Mouse (Mus musculus) lung, embryonic 16.5 days (tissue): ENCODE measurements around the gene Leng9. TPM values are rescaled to one million over a fixed set of nuclear protein-coding genes. Genes with fewer than 3 reads are reported as not detected.

Experiments used
- ATAC-seq: fragments of 200-750 bp; cut with Nextera tagmentation; 2 replicates; pipeline ENCODE4 v1.8.0; 2017; ENCODE audit warnings: low read depth, mild to moderate bottlenecking, moderate library complexity
- H3K27ac ChIP-seq: fragments of 300-500 bp; sonication (generic); 2 replicates; pipeline ENCODE4 v1.5.1; 2014; ENCODE audit warnings: mild to moderate bottlenecking, control low read depth, low read length
- H3K27me3 ChIP-seq: fragments of 300-500 bp; sonication (generic); 2 replicates; pipeline ENCODE4 v1.6.1; 2014; ENCODE audit warnings: low read depth, low read length, mixed read lengths; ENCODE audit not compliant: control insufficient read depth, insufficient read depth
- H3K36me3 ChIP-seq: fragments of 300-500 bp; sonication (generic); 2 replicates; pipeline ENCODE4 v1.6.1; 2014; ENCODE audit warnings: low read length; ENCODE audit not compliant: control insufficient read depth, insufficient read depth
- H3K4me1 ChIP-seq: fragments of 300-500 bp; sonication (generic); replicated peaks from 2 replicates; pipeline ENCODE4 v1.6.1; 2014; ENCODE audit warnings: low read length, mixed read lengths; ENCODE audit not compliant: control insufficient read depth, insufficient read depth
- H3K4me2 ChIP-seq: fragments of 300-500 bp; sonication (generic); 2 replicates; pipeline ENCODE4 v1.6.1; 2014; ENCODE audit warnings: low read depth, low read length, control low read depth
- H3K4me3 ChIP-seq: fragments of 300-500 bp; sonication (generic); 2 replicates; pipeline ENCODE4 v1.5.1; 2014; ENCODE audit warnings: mild to moderate bottlenecking, low read length, control low read depth
- H3K9ac ChIP-seq: fragments of 300-500 bp; sonication (generic); 2 replicates; pipeline ENCODE4 v1.6.1; 2014; ENCODE audit warnings: low read length, control low read depth
- H3K9me3 ChIP-seq: fragments of 300-500 bp; sonication (generic); 2 replicates; pipeline ENCODE4 v1.6.1; 2016; ENCODE audit warnings: low read length; ENCODE audit not compliant: control insufficient read depth
- WGBS: fragments of 180-500 bp; shearing (Covaris S2); extraction: QIAGEN DNeasy Blood & Tissue Kit; methylation state at CpG from one replicate; pipeline ENCODE4 v1.1.7; 2014; 5-methylcytosine and 5-hydroxymethylcytosine counted together
- polyA plus RNA-seq: library from polyadenylated mRNA; unstranded; fragments of >200 nt; fragmentation: Nextera tagmentation; extraction: Ambion mirVana; gene quantifications from 2 replicates; pipeline ENCODE4 v1.2.1, GENCODE M21; 2015

Leng9 gene
- polyA plus RNA-seq, 1 experiment from 2014 or later = 5.5 TPM

- WGBS = 79% methylated on average over 4 of the region's 4 CpGs
- Histone ChIP-seq H3K27me3 (no peaks in the 10 kb centered on the region), H3K36me3 (no peaks in the 10 kb centered on the region), H3K4me3 (no peak overlapping the region), H3K9ac (no peak overlapping the region), H3K4me2 (no peak overlapping the region), H3K27ac (no peak overlapping the region), H3K4me1 (peaks cover 13% of the 10 kb centered on the region), H3K9me3 (no peaks in the 10 kb centered on the region)
- no peak for ATAC-seq
Measured at GRCm38 (mm10) chr7:4127894-4128293, 22.3 kb downstream of the Leng9 start.

- no peaks in the 10 kb centered on the region for H3K27me3 ChIP-seq
- no peak for ATAC-seq
Measured at GRCm38 (mm10) chr7:4126992-4127785, 23.0 kb downstream of the Leng9 start.

DNA sequence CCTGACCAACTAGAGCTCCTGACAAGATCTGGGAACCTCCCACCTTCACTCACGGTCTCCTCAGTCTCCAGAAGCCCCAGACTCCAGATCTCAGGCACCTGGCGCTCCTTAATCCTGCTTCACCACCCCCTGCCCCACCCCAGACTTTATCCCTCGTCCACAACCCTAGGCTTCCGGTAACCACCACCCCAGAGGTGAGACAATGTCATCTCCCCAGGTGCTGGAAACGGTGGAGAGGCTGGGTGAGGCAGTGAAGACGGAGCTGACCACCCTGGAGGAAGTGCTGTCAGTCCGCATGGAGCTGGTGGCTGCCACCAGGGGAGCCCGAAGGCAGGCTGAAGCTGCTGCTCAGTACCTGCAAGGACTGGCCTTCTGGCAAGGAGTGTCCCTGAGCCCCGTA is 24.9 kb downstream of the Leng9 start:
- Histone ChIP-seq H3K4me2 (no peak overlapping the region), H3K27ac (no peak overlapping the region), H3K9me3 (no peaks in the 10 kb centered on the region), H3K36me3 (no peaks in the 10 kb centered on the region), H3K4me1 (0 out of 2 replicates have a peak, but pooled peaks cover 2% of the 10 kb centered on the region), H3K9ac (no peak overlapping the region), H3K27me3 (peaks cover 4% of the 10 kb centered on the region), H3K4me3 (no peak overlapping the region)
- 18% methylated on average over 9 of the region's 9 CpGs for WGBS
- ATAC-seq = no peak

More at GRCm38 (mm10) chr7:4126992-4127785, 23.0 kb downstream of the Leng9 start:
- Histone ChIP-seq H3K27ac (no peak overlapping the region), H3K9ac (no peak overlapping the region), H3K4me1 (peaks cover 13% of the 10 kb centered on the region), H3K4me3 (no peak overlapping the region), H3K9me3 (no peaks in the 10 kb centered on the region), H3K4me2 (no peak overlapping the region), H3K36me3 (no peaks in the 10 kb centered on the region)
- WGBS = 81% methylated on average over 11 of the region's 11 CpGs

- 20% methylated on average over 5 of the region's 5 CpGs for WGBS
- no peaks in the 10 kb centered on the region for H3K9me3 ChIP-seq
- no peaks in the 10 kb centered on the region for H3K36me3 ChIP-seq
- peaks cover 7% of the 10 kb centered on the region for H3K27me3 ChIP-seq
- no peak for ATAC-seq
- no peak overlapping the region for H3K9ac ChIP-seq
- H3K4me3 ChIP-seq = no peak overlapping the region
- H3K27ac ChIP-seq = no peak overlapping the region
- no peak overlapping the region for H3K4me2 ChIP-seq
- 0 out of 2 replicates have a peak, but pooled peaks cover 2% of the 10 kb centered on the region for H3K4me1 ChIP-seq
Measured at GRCm38 (mm10) chr7:4124856-4125255, 25.3 kb downstream of the Leng9 start.

- no peak overlapping the region for H3K27ac ChIP-seq
- ATAC-seq = peak; percentile 39; the same call in 1 of the 2 replicates
- H3K4me1 ChIP-seq = peaks cover 4% of the 10 kb centered on the region; the same call in 1 of the 2 replicates
- no peak overlapping the region for H3K4me3 ChIP-seq
- H3K36me3 ChIP-seq = no peaks in the 10 kb centered on the region
- peak overlapping the region; percentile 37; the same call in 1 of the 2 replicates for H3K4me2 ChIP-seq
- no peaks in the 10 kb centered on the region for H3K9me3 ChIP-seq
- WGBS = 2% methylated on average over 10 of the region's 10 CpGs
- H3K27me3 ChIP-seq = peaks cover 10% of the 10 kb centered on the region
- no peak overlapping the region for H3K9ac ChIP-seq
Measured at GRCm38 (mm10) chr7:4124315-4124759, 25.8 kb downstream of the Leng9 start.

DNA sequence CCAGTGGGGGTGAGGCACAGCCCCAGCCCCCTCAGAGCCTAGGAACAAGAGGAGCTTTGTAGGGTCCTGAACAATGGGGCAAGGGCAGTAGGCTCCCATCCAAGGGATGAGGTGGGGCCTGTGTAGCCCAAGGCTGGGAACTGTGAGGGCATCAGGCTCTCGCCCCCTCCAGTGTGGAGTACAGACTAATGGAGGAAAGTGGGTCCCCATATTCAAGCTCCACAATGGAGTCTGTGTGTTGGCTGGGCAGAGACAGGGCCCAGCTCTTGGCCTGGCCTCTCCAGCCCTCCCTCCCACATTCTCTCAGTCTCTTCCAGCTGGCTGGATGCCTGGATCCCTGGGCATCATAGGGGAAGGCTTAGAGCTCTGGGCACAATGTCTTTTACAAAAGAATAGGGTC is 26.4 kb downstream of the Leng9 start:
- Histone ChIP-seq H3K36me3 (no peaks in the 10 kb centered on the region), H3K4me3 (no peak overlapping the region), H3K27me3 (peaks cover 16% of the 10 kb centered on the region), H3K9me3 (no peaks in the 10 kb centered on the region), H3K4me1 (peaks cover 6% of the 10 kb centered on the region; the same call in 1 of the 2 replicates), H3K4me2 (no peak overlapping the region), H3K27ac (no peak overlapping the region), H3K9ac (no peak overlapping the region)
- peak; percentile 16; the same call in 1 of the 2 replicates for ATAC-seq
- 45% methylated on average over 1 of the region's 1 CpGs for WGBS

DNA sequence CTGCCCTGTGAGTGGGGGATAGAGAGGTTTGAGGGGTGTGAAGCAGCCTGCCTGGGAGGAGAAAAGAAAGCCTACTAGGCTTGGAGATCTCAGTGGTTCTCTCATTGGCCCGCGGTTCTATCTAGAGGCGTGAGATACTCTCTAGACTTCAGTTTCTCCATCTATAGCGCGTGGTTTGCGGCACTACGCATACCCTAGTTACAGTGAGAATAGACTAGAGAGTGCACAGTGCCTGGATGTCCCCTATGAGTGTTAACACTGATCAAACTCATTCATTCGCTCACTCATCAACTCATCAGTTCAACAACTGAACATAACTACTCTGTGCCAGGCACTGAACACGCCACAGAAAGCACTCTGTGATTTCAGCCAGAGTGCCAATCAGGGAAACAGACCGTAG is 27.4 kb downstream of the Leng9 start:
- Histone ChIP-seq H3K4me1 (peaks cover 6% of the 10 kb centered on the region; the same call in 1 of the 2 replicates), H3K27me3 (peaks cover 16% of the 10 kb centered on the region), H3K36me3 (no peaks in the 10 kb centered on the region), H3K9me3 (no peaks in the 10 kb centered on the region), H3K4me2 (no peak overlapping the region), H3K4me3 (no peak overlapping the region), H3K9ac (no peak overlapping the region), H3K27ac (no peak overlapping the region)
- WGBS = 83% methylated on average over 10 of the region's 10 CpGs
- ATAC-seq = no peak

GRCm38 (mm10) chr7:4122076-4122768 is 28.0 kb downstream of the Leng9 start:
- H3K4me1 ChIP-seq = peaks cover 6% of the 10 kb centered on the region; the same call in 1 of the 2 replicates
- H3K27me3 ChIP-seq = peaks cover 16% of the 10 kb centered on the region
- no peaks in the 10 kb centered on the region for H3K36me3 ChIP-seq
- H3K9me3 ChIP-seq = no peaks in the 10 kb centered on the region
- no peak overlapping the region for H3K4me2 ChIP-seq
- H3K9ac ChIP-seq = no peak overlapping the region
- 44% methylated on average over 11 of the region's 11 CpGs for WGBS
- no peak overlapping the region for H3K27ac ChIP-seq
- ATAC-seq = no peak
- no peak overlapping the region for H3K4me3 ChIP-seq
